Mouse (Mus musculus): ENCODE data around the gene Zfp764.
A peak's percentile ranks its signal among the peaks of the same experiment; 100 is the strongest.
"Not testable (repeated sequence)": the region's sequence is repeated elsewhere in the genome, so short reads cannot be mapped to it uniquely, and the experiment has no call there.

Zfp764 gene

DNA sequence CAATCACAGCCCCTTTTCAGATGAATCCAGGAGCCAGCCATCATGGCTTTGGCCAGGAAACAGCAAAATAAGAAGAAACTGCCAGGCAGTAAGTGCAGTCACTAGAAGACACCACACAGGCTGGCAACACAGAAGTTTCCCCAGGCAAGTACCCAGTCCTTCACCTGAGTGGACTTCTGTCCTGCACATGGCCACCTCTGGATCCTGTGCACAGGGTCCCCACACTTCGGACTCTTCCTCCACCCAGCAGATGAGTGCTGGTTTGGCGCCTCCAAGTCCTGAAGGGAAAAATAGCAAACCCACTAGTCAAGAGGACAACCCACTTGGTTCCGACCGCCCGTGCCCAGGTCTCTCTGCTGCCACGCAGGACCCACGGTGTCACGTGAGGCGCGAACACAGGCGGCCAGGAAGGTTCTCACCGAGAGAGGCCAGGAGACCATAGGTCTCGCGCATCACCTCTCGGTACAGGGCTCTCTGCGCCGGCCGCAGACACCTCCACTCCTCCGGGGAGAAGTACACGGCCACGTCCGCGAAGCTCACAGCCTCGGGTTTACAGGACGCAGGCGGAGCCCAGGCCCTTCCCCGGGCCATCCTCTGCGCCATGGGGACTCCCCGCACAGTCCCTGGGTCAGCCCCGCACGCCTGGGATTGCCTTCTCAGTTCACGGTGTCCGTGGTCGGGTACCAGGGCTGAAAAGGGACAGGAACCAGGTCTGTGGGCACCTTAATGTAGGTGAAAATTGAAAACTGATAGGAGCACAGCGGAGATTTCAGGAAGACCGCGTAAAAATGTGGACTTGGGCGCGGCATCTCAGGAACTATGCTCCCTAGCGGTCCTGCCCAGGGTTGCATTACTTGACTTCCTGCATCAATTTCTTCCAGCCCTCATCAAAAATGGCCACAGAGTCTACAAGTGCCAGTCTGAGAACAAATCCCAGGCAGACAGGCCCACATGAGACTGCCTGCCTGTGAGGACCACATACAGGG is at the start of gene Zfp764:
Gene Zfp764, minus strand, starts transcription at position 821 of the 986 bp plus-strand sequence.
- DNase-seq (ENCODE audit: low spot score in 2 of 2), result peak; percentile 62 to 76

DNA sequence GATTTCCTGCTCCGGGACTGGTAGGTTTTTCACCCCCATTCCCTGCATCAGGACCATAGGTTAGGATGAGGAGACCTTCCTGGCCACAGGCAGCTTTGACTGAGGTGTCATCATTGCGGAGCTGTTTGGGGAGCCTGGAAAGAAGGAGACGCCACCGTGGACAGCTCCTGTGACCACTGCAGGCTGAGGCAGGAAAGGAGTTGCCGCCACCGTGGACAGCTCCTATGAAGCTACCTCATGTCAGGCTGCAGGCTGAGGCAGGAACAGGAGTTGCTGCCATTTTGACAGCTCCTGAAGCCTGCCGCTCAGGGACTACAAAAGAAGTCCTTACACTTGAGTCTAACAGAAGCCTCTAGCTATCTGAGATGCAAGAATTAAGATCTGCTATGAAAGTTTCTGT is 48.3 kb upstream of the Zfp764 start:
- DNase-seq (ENCODE audit: low spot score in 2 of 2), result no peak

DNA sequence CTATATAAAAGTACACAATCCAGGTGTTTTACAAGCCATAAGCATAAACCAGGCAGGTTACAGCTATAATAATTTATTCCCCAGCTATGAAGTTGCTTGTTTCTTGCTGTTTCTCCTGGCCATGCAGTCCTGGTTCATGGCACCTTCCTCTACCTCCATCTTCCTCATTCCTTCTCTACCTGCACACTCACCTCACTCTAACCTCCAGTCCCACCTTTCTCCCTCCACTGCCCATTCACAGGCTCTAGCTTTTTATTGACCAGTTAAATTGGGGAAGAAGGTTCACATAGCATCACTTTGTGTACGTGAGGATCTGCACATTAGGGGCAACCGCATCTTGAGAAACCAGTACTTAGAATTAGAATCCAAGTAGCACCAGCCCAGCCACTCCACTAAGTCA is 46.4 kb upstream of the Zfp764 start:
- DNase-seq (ENCODE audit: low spot score in 2 of 2), result no peak

DNA sequence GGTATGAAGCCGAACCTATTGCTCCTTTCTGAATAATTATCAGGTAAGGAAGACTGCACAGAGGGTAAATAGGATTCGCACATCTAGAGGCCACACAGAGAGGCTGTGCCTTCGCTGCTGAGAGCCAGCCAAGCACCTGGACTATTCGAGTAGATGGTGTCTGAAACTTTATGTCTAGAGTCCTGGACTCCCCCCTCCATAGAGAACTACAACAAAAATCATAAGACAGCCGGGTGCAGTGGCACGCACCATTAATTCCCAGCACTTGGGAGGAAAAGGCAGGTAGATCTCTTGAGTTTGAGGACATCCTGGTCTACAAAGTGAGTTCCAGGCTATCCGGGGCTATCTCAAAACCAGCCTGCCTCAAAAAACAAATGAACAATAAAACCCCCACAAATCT is 43.3 kb upstream of the Zfp764 start:
- no peak for DNase-seq (ENCODE audit: low spot score in 2 of 2)

DNA sequence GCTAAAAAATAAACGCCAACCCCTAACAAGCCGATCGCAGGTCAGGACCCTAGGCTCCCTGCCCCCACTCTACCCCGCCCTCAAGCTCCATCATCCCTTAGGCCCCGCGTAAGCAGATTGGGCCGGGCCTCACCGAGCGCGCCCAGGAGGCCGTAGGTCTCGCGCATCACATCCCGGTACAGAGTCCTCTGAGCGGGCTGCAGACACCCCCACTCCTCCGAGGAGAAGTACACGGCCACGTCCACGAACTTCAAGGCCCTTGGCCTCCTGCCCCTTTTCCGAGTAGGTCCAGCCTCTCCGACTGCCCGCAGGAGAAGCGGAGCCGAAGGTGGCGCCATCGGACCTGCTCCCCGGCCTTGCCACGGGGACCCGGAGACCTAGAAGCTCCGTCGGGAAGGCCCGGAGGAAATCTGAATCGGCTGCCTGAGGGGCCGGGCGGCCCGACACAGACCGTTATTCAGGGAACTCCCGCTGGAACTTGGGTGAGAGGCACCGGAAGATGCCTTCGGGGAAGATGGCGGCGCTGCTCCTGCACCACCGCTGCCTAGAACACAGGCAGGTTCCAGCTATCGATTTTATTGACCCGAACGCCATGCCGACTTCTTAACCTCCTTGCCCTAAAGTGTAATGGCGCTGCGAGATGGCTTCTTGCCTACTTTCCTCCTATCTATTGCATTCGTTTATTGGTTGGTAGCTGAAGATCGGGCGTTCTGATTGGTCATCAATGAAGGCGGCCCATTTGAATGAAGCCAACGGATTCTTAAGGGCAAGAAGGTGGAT is 42.1 kb upstream of the Zfp764 start, which contains the start of gene Zfp689:
Gene Zfp689, minus strand, starts transcription at position 638 of the 780 bp plus-strand sequence.
- peak; percentile 76 to 89 for DNase-seq (ENCODE audit: low spot score in 2 of 2)

DNA sequence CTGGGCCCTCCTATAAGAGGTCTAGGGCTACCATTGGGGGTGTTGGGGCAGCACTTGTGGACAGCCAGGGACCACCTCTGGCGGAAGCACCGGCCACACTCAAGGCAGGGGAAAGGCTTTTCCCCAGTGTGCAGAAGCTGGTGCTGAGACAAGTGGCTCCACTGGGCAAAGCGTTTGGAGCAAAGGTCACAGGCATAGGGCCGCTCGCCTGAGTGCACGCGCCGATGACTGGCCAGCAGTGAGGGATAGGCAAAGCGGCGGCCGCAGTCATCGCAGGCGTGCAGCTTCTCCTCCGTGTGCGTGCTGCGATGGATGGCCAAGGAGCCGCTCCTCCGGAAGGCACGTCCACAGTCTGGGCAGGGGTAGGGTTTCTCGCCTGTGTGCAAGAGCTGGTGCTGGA is 37.4 kb upstream of the Zfp764 start:
- no peak for DNase-seq (ENCODE audit: low spot score in 2 of 2)

DNA sequence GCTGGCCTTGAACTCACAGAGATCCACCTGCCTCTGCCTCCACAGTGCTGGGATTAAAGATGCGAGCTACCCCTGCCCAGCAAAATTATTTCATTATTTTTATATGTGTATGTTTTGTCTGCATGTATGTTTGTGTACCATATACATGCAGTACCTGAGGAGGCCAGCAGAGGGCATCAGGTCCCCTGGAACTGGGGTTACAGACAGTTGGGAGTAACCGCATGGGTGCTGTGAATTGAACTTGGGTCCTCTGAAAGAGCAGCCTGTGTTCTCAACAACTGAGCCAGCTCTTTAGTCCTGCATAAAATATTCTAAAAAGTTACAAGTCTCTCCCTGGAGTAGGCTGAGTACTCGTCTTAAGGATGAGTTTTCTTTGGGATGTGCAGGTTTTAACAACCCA is 31.1 kb upstream of the Zfp764 start:
- DNase-seq (ENCODE audit: low spot score in 2 of 2), result peak in 1 of 2 experiments; percentile 33

DNA sequence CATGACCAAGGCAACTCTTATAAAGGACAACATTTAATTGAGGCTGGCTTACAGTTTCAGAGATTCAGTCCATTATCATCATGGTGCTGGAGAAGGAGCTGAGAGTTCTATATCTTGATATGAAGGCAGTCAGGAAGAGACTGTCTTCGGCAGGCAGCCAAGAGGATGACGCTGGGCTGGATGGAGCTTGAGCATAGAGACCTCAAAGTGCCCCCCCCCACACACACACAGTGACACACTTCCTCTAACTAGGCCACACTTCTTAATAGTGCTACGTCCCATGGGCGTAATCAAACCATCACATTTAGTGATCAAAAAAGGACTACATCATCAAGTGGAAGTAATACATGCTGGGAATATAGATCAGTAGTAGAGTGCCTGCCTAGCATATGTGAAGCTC is 28.6 kb upstream of the Zfp764 start:
- no peak for DNase-seq (ENCODE audit: low spot score in 2 of 2)

DNA sequence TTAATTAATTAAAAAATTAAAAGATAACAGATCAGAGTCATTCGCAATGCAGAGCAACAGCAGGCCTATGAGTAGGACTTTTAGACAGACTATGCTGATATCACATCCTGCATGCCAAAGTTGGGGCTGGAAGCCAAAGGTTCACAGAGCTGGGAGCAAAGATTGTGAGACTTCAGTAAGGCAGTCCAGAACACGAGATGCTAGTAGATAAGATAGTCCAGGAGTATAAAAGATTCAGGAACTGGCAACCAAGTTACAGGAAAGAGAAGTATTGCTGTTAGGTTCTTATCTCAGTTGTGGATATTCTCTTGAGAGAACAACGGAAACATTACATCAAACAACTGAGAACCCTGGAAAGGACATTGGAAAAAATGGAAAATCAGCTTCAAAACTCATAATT is 19.7 kb upstream of the Zfp764 start:
- no peak for DNase-seq (ENCODE audit: low spot score in 2 of 2)

DNA sequence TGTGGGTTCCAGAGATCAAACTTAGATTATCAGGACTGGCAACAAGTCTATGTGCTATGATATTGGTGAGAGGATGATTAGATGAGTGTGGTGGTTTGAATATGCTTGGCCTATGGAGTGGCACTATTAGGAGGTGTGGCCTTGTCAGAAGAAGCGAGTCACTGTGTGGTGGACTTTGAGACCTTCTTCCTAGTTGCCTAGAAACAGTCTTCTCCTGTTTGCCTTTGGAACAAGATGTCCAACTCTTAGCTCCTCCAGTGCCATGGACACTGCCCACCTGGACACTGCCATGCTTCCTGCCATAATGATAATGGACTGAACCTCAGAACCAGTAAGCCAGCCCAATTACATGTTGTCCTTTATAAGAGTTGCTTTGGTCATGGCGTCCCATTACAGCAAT is 19.3 kb upstream of the Zfp764 start:
- no peak for DNase-seq (ENCODE audit: low spot score in 2 of 2)

DNA sequence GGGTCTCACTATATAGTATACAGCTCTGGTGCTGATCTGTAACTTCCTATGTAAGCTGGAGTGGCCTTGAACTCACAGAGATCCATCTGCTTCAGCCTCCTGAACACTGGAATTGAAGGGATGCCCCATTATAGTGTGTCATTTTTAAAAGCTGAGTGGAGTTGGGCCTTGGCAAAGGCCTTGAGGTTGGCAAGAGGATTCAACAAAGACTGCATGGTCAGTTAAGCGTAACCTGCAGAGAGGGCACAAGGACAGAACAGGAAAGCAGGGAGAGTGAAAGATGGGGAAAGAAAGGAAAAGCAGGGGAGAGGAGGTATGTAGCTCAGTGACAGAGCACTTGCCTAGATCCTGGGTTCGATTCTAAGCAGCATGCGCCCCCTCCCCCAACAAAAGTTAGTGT is 18.7 kb upstream of the Zfp764 start:
- no peak for DNase-seq (ENCODE audit: low spot score in 2 of 2)

DNA sequence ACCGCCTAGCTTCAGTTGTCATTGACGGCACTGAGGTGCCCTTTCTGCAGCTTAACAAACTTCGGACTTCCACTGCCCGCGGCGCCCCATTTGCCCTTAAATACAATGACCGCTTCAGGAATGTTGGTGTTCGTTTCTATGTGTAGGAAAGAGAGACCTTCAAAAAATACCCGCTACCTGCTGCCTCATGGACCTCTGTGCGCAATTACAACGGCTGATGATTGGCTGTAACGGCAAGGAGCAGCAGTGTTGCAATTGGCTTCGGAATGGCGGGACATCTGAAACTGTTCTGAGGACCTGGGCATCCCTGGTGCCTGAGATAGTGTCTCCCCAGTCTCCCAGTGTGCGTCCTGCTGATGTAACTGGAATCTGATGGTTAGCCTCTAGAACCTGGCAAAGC is 15.6 kb upstream of the Zfp764 start:
- peak in 1 of 2 experiments; percentile 17 for DNase-seq (ENCODE audit: low spot score in 2 of 2)

DNA sequence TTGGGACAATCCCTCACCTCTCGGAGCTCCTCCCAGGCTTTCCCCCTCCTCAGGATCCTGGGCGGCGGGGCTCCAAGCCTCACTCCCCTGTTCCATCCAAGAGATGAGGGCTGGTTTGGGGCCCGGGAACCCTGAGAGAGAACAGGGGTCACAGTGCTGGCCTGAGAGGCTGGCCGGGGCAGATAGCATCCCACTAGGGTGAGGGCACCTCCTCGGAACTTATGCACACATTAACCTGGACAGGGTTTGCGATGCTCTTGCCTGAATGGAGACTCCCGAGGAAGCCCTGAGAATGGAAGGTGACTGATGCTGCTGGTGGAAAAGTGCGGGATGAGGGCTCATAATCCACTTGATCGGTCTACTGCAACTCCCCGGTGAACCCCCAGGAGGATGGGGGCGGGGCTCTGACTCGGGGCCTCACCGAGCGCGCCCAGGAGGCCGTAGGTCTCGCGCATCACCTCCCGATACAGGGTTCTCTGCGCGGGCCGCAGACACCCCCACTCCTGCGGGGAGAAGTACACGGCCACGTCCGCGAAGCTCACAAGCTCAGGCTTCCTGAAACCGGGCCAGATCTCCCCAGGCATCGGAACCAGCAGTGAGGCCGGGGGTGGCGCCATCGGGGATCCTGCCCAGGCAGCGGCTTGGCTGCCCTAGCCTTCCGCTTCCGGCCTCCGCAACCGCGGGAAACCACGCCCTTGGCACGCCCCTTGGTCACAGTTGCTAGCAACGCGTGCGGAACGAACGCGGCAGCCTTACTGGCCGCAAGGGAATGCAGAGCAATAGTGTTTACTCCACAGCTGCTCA is 15.0 kb upstream of the Zfp764 start, which contains the start of gene Zfp688:
Gene Zfp688, minus strand, starts transcription at position 681 of the 804 bp plus-strand sequence.
- DNase-seq (ENCODE audit: low spot score in 2 of 2), result peak; percentile 94 to 97

DNA sequence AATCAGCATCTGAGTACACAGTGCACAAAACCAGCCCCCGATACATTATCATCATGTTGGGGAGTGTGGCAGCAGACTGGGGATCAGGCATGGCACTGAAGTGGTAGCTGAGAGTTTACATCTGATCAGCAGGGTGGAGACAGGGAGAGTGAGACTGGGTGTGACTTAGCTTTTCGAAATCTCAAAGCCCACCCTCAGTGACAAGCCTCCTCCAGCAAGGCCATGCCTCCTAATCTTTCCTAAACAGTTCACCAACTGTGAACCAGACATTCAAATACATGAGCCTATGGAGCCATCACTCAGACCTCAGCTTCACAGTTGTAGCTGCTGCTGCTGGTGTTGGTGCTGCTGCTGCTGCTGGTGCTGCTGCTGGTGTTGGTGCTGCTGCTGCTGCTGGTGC is 4.8 kb upstream of the Zfp764 start:
- no peak for DNase-seq (ENCODE audit: low spot score in 2 of 2)

DNA sequence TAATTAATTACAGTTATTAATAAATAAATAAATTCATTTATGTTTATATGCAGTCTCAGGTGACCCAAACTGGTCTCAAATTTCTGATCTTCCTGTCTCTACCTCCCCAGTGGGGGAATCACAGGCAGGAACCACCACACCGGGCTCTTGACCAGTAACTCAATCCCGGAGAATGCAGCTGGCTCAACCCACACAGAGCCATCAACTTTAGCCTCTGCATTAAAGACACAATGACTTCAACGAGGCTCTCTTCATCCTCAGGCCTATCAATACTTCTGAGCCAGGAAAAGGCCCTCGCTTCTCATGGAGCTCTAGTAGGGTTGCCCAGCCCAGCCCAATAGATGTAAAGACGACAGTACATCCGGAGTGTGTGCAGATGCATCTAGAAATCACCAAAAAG is 2.5 kb downstream of the Zfp764 start:
- not testable (repeated sequence) for DNase-seq (ENCODE audit: low spot score in 2 of 2)

DNA sequence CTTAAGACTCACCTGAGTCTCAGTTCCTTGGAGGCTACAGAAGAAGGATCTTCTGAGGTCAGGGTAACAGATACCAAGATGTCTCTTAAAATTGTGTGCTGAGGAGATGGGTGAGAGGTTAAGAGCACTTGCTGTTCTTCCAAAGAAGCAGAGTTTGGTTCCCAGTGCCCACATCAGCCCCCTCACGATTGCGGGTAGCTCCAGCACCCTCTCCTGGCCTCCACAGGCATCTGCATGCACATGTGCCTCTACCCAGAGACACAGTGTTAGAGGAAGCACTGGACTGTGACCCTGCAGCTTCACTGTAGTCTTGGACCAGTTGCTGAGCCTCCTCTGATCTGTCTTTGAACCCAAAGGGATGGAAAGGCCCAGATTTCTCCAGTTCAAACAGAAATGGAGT is 3.6 kb downstream of the Zfp764 start:
- DNase-seq (ENCODE audit: low spot score in 2 of 2), result no peak

DNA sequence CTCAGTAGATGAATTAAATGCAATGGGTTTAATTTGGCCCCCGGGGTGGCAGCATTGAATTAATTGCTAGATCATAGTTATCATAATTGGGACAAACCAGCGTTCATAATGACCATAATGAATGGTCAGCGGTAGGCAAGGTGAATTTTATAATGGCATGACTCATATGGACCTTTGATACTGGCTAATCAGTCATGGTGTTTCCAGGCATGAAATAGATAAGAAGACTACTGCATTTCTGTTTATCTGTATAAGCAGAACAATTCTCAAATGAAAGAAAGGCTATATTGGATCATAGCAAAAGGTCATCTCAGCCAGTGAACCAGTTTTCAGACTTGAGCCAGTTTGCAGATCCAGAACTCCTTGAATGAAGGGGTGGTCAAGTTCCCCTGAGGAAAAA is 6.3 kb downstream of the Zfp764 start:
- no peak for DNase-seq (ENCODE audit: low spot score in 2 of 2)

DNA sequence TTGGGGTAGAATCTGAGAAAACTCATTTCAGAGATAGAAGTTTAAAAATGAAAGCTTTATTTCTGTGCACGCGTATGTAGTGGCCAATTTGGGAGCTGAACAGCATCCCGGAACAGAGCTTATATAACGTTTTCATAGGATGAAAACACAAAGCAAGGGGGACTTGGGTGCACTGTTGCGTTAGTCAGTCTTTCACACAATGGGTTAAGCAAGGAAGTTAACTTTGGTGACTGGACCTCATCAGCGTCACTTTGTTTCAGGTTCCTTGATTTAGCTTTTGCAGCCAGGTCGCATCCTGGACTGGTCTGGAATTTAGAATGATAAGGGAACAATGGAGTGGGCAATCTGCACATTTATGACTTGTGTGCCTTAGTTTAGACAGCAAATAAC is 12.7 kb downstream of the Zfp764 start:
- no peak for DNase-seq (ENCODE audit: low spot score in 2 of 2)

DNA sequence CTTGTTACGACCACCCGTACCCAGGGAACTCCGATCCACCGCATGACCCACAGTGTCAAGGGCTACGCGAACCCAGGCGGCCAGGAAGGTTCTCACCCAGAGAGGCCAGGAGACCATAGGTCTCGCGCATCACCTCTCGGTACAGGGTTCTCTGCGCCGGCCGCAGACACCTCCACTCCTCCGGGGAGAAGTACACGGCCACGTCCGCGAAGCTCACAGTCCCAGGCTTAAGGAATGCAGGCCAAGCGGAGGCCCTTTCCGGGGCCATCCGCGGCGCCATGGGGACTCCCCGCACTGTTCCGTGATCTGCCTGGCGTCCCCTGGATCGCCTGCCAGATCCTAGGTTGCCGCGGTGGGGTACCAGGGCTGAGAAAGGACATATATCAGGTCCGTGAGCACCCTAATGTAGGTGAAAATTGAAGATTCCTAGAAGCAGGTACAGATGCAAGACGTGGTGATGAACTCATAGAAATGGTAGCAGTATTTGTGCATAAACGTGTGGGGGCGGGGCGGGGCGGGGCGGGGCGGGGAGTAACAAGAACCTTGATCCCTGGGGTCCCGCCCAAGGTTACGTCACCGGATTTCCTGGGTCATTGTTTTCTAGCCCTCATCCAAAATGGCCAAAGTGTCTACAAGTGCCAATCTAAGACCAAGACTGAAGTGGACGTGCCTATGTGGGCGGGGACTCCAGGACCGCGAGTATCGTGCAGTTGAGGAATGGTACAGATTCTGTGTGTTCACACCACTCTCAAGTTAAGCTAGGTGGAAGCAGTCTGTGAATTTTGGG is 13.3 kb downstream of the Zfp764 start, which contains the start of gene E430018J23Rik:
Gene E430018J23Rik, minus strand, starts transcription at position 473 of the 787 bp plus-strand sequence.
- peak; percentile 76 to 87 for DNase-seq (ENCODE audit: low spot score in 2 of 2)

DNA sequence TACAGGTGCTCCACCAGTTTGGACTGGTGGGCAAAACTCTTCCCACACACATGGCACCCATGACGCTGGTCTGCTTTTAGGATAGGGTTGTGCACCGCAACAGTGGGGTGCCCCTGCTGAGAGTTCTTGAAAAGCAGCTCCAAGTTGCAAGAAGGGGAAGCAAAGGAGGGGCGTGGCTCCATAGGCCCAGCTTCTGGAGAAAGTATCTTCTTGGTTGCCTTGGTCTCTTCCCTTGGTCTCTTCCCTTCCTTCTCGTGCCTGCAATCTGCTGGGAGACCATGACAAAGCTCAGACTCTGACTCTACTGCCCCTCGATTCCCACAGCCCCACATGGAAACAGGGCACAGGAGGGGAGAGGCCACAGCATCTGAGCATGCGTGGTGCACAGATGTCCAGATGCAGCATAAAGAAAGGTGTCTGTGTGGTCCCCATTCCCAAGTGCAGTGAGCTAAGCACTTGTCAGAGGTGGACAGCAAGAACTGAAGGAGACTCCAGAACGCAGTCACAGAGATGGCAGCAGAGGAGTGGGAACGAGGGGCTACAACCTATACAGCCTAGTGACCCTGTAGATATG is 14.3 kb downstream of the Zfp764 start:
- DNase-seq (ENCODE audit: low spot score in 2 of 2), result no peak
